Mouse (Mus musculus): ENCODE measurements around the gene Bcat2.

DNA sequence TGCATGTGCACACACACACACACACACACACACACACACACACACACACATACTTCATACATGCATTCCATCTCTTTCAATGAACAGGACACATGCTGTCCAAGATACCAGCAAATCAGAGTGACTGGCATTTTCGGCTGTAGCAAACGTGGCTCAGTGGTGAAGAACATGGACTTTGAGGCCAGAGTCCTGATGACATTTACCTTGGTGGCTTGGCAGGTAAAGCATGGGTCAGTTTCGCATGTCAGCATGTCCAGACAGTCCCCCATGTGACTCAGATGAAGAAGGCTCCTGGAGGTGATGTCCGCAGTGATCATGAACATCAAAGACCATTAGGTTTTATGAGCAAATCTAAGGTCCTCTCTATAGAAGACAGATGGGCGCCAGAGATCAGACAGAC lies 27.1 kb downstream of the Bcat2 start:
- TF ChIP-seq CTCF (IDR thresholded peaks at IDR 0.05) (no peak), EP300 (IDR thresholded peaks at IDR 0.05) (no peak)
